ENCODE assay signal across 16 mouse cellular contexts in the genomic region with DNA sequence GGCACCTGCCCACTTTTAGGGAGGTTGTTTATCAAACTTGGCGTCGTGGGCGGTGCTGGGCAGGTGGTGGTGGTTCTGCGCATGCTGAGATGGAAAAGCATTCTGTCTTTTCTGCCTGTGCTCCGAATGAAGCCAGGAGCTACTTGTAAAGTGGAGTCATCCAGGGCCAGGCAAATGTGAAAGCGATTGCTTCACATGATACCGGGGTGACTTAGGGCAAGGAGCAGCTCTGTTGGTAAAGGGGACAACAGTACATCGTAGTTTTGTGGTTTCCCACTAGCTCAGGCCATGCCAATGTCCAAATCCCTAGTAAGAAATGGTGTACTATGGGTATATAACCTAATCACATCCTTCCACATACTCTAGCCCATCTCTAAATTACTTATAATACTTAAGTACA.
"Had no signal": no experiment of that assay in that cellular context is flagged by ENCODE, and none has a peak within 500 bp of the region (broad histone marks: within the 10 kb centered on the region; RNA-seq: fewer than 3 reads in every experiment).

No protein-coding gene starts in this region.

- DNase-seq: lung, adult 2 months; lung, postnatal 14 days; lung, postnatal 36 days; right cerebral cortex, postnatal 14 days; spleen, adult 18-20 months; thymus, adult 18-20 months; thymus, postnatal 14 days; thymus, postnatal 36 days had no signal

- H3K36me3 ChIP-seq: lung, embryonic 15.5 days; midbrain, embryonic 13.5 days; midbrain, embryonic 15.5 days; neural tube, embryonic 12.5 days had no signal

- H3K4me3 ChIP-seq: lung, embryonic 15.5 days; megakaryocyte, embryonic 14.5 days; midbrain, embryonic 13.5 days; midbrain, embryonic 15.5 days; neural tube, embryonic 12.5 days had no signal

- H3K4me2 ChIP-seq: lung, embryonic 15.5 days; midbrain, embryonic 11.5 days; midbrain, embryonic 13.5 days; midbrain, embryonic 15.5 days; neural tube, embryonic 12.5 days had no signal

- H3K27ac ChIP-seq: lung, embryonic 15.5 days; macrophage; midbrain, embryonic 13.5 days; midbrain, embryonic 15.5 days; neural tube, embryonic 12.5 days had no signal

- H3K9ac ChIP-seq: lung, embryonic 15.5 days; midbrain, embryonic 13.5 days; midbrain, embryonic 15.5 days; neural tube, embryonic 12.5 days had no signal

- ATAC-seq: lung, postnatal 0 days; midbrain, embryonic 13.5 days; midbrain, embryonic 15.5 days had no signal

- H3K27me3 ChIP-seq: lung, embryonic 15.5 days; midbrain, embryonic 13.5 days; midbrain, embryonic 15.5 days; neural tube, embryonic 12.5 days had no signal

- H3K9me3 ChIP-seq: lung, embryonic 15.5 days; megakaryocyte, embryonic 14.5 days; midbrain, embryonic 13.5 days; midbrain, embryonic 15.5 days; neural tube, embryonic 12.5 days had no signal

- H3K4me1 ChIP-seq: lung, embryonic 15.5 days; midbrain, embryonic 13.5 days; midbrain, embryonic 15.5 days; neural tube, embryonic 12.5 days had no signal
